Mouse (Mus musculus) cerebellum, adult 2 months (tissue): Measurements from ENCODE around the gene Ptprcap.
"Not testable (repeated sequence)": the region's sequence is repeated elsewhere in the genome, so short reads cannot be mapped to it uniquely, and the experiment has no call there.

ENCODE experiments used
- CTCF ChIP-seq: fragments of 200-500 bp; IDR thresholded peaks from 2 replicates; pipeline ENCODE4 v1.5.1; 2011; ENCODE audit warnings: low read depth, mild to moderate bottlenecking, control low read depth, low read length, moderate library complexity, borderline replicate concordance; ENCODE audit not compliant: insufficient read depth
- POLR2A ChIP-seq: fragments of 200-500 bp; IDR thresholded peaks from 2 replicates; pipeline ENCODE4 v1.6.1; 2011; ENCODE audit warnings: low read length, control low read depth, borderline replicate concordance; ENCODE audit not compliant: insufficient read depth

- TF ChIP-seq CTCF, POLR2A: not testable (repeated sequence)
These were observed 18.0 kb upstream of the Ptprcap start for GRCm38 (mm10) chr19:4135229-4135962.
